Mouse (Mus musculus) midbrain, embryonic 13.5 days (tissue): ENCODE measurements around the gene Pou3f4. TPM values are rescaled to one million over a fixed set of nuclear protein-coding genes. Genes with fewer than 3 reads are reported as not detected.
"Not testable (repeated sequence)": the region's sequence is repeated elsewhere in the genome, so short reads cannot be mapped to it uniquely, and the experiment has no call there.

Source experiments
- ATAC-seq: fragments of 200-750 bp; cut with Nextera tagmentation; 2 replicates; pipeline ENCODE4 v1.8.0; 2017; ENCODE audit warnings: mild to moderate bottlenecking, moderate TSS enrichment, moderate library complexity
- H3K27ac ChIP-seq: fragments of 300-500 bp; sonication (generic); 2 replicates; pipeline ENCODE4 v1.5.1; 2015; ENCODE audit warnings: inconsistent platforms, mild to moderate bottlenecking, moderate library complexity
- H3K27me3 ChIP-seq: fragments of 300-500 bp; sonication (generic); 2 replicates; pipeline ENCODE4 v1.6.1; 2015; ENCODE audit warnings: mild to moderate bottlenecking, inconsistent platforms
- H3K36me3 ChIP-seq: fragments of 300-500 bp; sonication (generic); 2 replicates; pipeline ENCODE4 v1.6.1; 2015; ENCODE audit warnings: mild to moderate bottlenecking, inconsistent platforms
- H3K4me1 ChIP-seq: fragments of 300-500 bp; sonication (generic); replicated peaks from 2 replicates; pipeline ENCODE4 v1.6.1; 2015; ENCODE audit warnings: inconsistent platforms
- H3K4me2 ChIP-seq: fragments of 300-500 bp; sonication (generic); replicated peaks from 2 replicates; pipeline ENCODE4 v1.6.1; 2015; ENCODE audit warnings: moderate library complexity, mild to moderate bottlenecking, inconsistent platforms
- H3K4me3 ChIP-seq: fragments of 300-500 bp; sonication (generic); replicated peaks from 2 replicates; pipeline ENCODE4 v1.5.1; 2015; ENCODE audit warnings: mild to moderate bottlenecking, inconsistent platforms
- H3K9ac ChIP-seq: fragments of 300-500 bp; sonication (generic); replicated peaks from 2 replicates; pipeline ENCODE4 v1.6.1; 2015; ENCODE audit warnings: mild to moderate bottlenecking, inconsistent platforms
- H3K9me3 ChIP-seq: fragments of 300-500 bp; sonication (generic); 2 replicates; pipeline ENCODE4 v1.6.1; 2016; ENCODE audit warnings: mild to moderate bottlenecking, inconsistent platforms
- WGBS: fragments of 180-500 bp; shearing (Covaris S2); methylation state at CpG from one replicate; pipeline ENCODE4 v1.1.7; 2015; 5-methylcytosine and 5-hydroxymethylcytosine counted together
- polyA plus RNA-seq: library from polyadenylated mRNA; unstranded; fragments of >200 nt; fragmentation: Nextera tagmentation; extraction: Ambion mirVana; gene quantifications from 2 replicates; pipeline ENCODE4 v1.2.1, GENCODE M21; 2015

Pou3f4 gene
- 45.8 and 47.2 TPM in 2 replicates for polyA plus RNA-seq

GRCm38 (mm10) chrX:110814151-110814571 lies at the start of gene Pou3f4:
Gene Pou3f4 (plus strand): TSS chrX:110814280.
- H3K4me2 ChIP-seq = peak within 1 kb of the TSS; percentile 58
- peak within 1 kb of the TSS; percentile 92 for H3K27ac ChIP-seq
- WGBS = 14% methylated on average over 20 of the region's 20 CpGs
- H3K4me3 ChIP-seq = peak within 1 kb of the TSS; percentile 64
- no peaks in the 10 kb centered on the region; the same call in 1 of the 2 replicates for H3K4me1 ChIP-seq
- H3K27me3 ChIP-seq = no peaks in the 10 kb centered on the region
- H3K9ac ChIP-seq = peak within 1 kb of the TSS; percentile 87
- H3K36me3 ChIP-seq = no peaks in the 10 kb centered on the region
- ATAC-seq = peak; percentile 94
- H3K9me3 ChIP-seq = no peaks in the 10 kb centered on the region

DNA sequence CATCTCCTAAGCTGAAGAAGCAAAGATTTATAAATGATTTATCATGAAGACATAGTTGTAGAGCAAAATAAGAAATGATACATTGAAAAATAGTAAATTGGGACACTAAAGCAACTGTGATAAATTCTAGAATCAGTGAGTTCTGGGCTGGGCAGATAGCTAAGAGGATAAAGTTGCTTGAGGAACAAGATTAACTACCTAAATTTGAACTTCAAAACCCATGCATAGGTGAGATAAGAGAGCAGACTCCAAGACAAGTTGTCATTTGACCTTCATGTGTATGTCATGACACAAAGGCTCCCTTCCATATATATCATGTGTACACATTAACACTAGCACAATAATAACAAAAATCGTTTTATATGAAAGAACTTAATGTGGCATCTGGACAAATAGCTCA lies 48.1 kb upstream of the Pou3f4 start:
- Histone ChIP-seq H3K9ac (no peak overlapping the region), H3K27me3 (no peaks in the 10 kb centered on the region), H3K36me3 (no peaks in the 10 kb centered on the region), H3K4me2 (no peak overlapping the region), H3K4me3 (no peak overlapping the region), H3K9me3 (no peaks in the 10 kb centered on the region), H3K27ac (no peak overlapping the region), H3K4me1 (no peaks in the 10 kb centered on the region)
- 72% methylated on average over 1 of the region's 1 CpGs for WGBS
- ATAC-seq = no peak

GRCm38 (mm10) chrX:110774807-110775206 lies 39.3 kb upstream of the Pou3f4 start:
- not testable (repeated sequence) for H3K4me2 ChIP-seq, H3K4me3 ChIP-seq, H3K4me1 ChIP-seq, H3K9me3 ChIP-seq, ATAC-seq, H3K27me3 ChIP-seq, H3K9ac ChIP-seq, H3K27ac ChIP-seq, H3K36me3 ChIP-seq

- Histone ChIP-seq H3K27ac (0 out of 2 replicates have a peak overlapping the region, but pooled peaks have one; percentile 14), H3K4me1 (0 out of 2 replicates have a peak, but pooled peaks cover 7% of the 10 kb centered on the region), H3K9me3 (no peaks in the 10 kb centered on the region), H3K4me2 (no peak overlapping the region), H3K4me3 (no peak overlapping the region), H3K9ac (no peak overlapping the region), H3K27me3 (no peaks in the 10 kb centered on the region), H3K36me3 (no peaks in the 10 kb centered on the region)
- 37% methylated on average over 2 of the region's 2 CpGs for WGBS
- peak; percentile 98 for ATAC-seq
Measured at GRCm38 (mm10) chrX:110802502-110802901, 11.6 kb upstream of the Pou3f4 start.

- H3K27ac ChIP-seq = peak overlapping the region; percentile 87
- H3K4me3 ChIP-seq = peak overlapping the region; percentile 64
- peak; percentile 16; the same call in 1 of the 2 replicates for ATAC-seq
- H3K27me3 ChIP-seq = no peaks in the 10 kb centered on the region
- no peaks in the 10 kb centered on the region for H3K36me3 ChIP-seq
- 17% methylated on average over 4 of the region's 4 CpGs for WGBS
- H3K4me2 ChIP-seq = peak overlapping the region; percentile 49
- H3K4me1 ChIP-seq = peaks cover 4% of the 10 kb centered on the region; the same call in 1 of the 2 replicates
- H3K9me3 ChIP-seq = no peaks in the 10 kb centered on the region
- peak overlapping the region; percentile 51; the same call in 1 of the 2 replicates for H3K9ac ChIP-seq
Measured at GRCm38 (mm10) chrX:110810001-110810578, 4.0 kb upstream of the Pou3f4 start.

- Histone ChIP-seq H3K36me3 (no peaks in the 10 kb centered on the region), H3K9ac (peak overlapping the region; percentile 51), H3K4me2 (peak overlapping the region; percentile 49), H3K27ac (peak overlapping the region; percentile 87), H3K4me3 (peak overlapping the region; percentile 64), H3K9me3 (no peaks in the 10 kb centered on the region), H3K27me3 (no peaks in the 10 kb centered on the region), H3K4me1 (peaks cover 4% of the 10 kb centered on the region; the same call in 1 of the 2 replicates)
- 25% methylated on average over 5 of the region's 5 CpGs for WGBS
- peak; percentile 21 for ATAC-seq
Measured at GRCm38 (mm10) chrX:110810753-110811506, 3.1 kb upstream of the Pou3f4 start.

DNA sequence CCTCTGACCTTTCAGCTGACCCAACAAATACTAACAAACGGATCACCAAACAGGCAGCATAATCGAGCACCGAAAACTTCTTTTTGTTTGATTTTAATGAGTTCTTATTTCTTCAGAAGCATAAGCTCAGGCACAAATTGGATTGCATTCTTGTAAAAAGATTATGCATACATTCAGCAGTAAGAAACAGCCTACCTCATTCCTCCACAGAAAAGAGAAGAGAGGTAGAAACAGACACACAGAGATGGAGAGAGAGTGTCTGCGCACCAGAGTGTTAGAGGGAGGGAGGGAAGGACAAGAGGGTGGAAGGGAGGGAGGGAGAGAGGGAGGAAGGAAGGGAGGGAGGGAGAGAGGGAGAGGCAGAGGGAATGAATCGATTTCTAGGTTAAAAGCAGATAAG lies 2.0 kb upstream of the Pou3f4 start:
- H3K27ac ChIP-seq = peak overlapping the region; percentile 87
- no peaks in the 10 kb centered on the region for H3K27me3 ChIP-seq
- no peak for ATAC-seq
- H3K4me2 ChIP-seq = peak overlapping the region; percentile 49
- 18% methylated on average over 5 of the region's 5 CpGs for WGBS
- H3K4me1 ChIP-seq = peaks cover 4% of the 10 kb centered on the region; the same call in 1 of the 2 replicates
- H3K4me3 ChIP-seq = peak overlapping the region; percentile 64
- H3K36me3 ChIP-seq = no peaks in the 10 kb centered on the region
- H3K9ac ChIP-seq = peak overlapping the region; percentile 61
- no peaks in the 10 kb centered on the region for H3K9me3 ChIP-seq

- Histone ChIP-seq H3K36me3 (no peaks in the 10 kb centered on the region), H3K27ac (peak overlapping the region; percentile 88), H3K9ac (peak overlapping the region; percentile 51), H3K4me1 (no peaks in the 10 kb centered on the region; the same call in 1 of the 2 replicates), H3K27me3 (no peaks in the 10 kb centered on the region), H3K4me3 (peak overlapping the region; percentile 64), H3K4me2 (peak overlapping the region; percentile 58), H3K9me3 (no peaks in the 10 kb centered on the region)
- WGBS = 23% methylated on average over 5 of the region's 5 CpGs
- no peak for ATAC-seq
Measured at GRCm38 (mm10) chrX:110813401-110813800, 679 bp upstream of the Pou3f4 start.

DNA sequence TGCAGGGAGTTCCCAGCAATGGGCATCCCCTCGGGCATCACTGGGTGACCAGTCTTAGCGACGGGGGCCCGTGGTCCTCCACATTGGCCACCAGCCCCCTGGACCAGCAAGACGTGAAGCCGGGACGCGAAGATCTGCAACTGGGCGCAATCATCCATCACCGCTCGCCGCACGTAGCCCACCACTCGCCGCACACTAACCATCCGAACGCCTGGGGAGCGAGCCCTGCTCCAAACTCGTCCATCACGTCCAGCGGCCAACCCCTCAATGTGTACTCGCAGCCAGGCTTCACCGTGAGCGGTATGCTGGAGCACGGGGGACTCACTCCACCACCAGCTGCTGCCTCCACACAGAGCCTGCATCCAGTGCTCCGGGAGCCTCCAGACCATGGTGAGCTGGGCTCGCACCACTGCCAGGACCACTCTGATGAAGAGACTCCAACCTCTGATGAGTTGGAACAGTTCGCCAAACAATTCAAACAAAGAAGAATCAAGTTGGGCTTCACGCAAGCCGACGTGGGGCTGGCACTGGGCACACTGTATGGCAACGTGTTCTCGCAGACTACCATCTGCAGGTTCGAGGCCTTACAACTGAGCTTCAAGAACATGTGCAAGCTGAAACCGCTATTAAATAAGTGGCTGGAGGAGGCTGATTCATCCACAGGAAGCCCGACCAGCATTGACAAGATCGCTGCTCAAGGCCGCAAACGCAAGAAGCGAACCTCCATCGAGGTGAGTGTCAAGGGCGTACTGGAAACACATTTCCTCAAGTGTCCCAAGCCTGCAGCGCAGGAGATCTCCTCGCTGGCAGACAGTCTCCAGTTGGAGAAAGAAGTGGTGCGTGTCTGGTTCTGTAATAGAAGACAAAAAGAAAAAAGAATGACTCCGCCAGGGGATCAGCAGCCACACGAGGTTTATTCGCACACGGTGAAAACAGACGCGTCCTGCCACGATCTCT lies 790 bp downstream of the Pou3f4 start:
- Histone ChIP-seq H3K27ac (peak overlapping the region; percentile 92), H3K9me3 (no peaks in the 10 kb centered on the region), H3K4me3 (peak overlapping the region; percentile 64), H3K4me2 (peak overlapping the region; percentile 58), H3K36me3 (no peaks in the 10 kb centered on the region), H3K9ac (peak overlapping the region; percentile 87), H3K4me1 (no peaks in the 10 kb centered on the region; the same call in 1 of the 2 replicates), H3K27me3 (no peaks in the 10 kb centered on the region)
- WGBS = 26% methylated on average over 52 of the region's 52 CpGs
- ATAC-seq = peak; percentile 22; the same call in 1 of the 2 replicates

DNA sequence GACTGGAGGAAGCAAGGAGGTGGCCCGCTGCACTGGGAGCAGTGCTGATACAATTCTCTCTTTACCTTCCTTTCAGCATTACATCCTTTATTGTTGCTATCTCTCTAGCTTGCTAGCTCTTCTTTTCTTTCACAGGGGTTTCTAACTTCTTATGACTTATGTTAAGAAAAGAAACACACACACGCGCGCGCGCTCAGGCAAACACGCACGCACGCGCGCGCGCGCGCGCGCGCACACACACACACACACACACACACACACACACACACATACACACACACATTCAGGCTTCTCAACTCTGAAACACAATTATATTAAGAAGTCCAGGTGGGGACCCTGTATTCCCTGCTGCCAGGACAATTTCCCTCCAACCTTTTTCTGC lies 1.5 kb downstream of the Pou3f4 start:
- H3K4me3 ChIP-seq = peak overlapping the region; percentile 64
- H3K4me1 ChIP-seq = no peaks in the 10 kb centered on the region; the same call in 1 of the 2 replicates
- peak overlapping the region; percentile 87 for H3K9ac ChIP-seq
- H3K9me3 ChIP-seq = no peaks in the 10 kb centered on the region
- no peaks in the 10 kb centered on the region for H3K27me3 ChIP-seq
- peak overlapping the region; percentile 92 for H3K27ac ChIP-seq
- peak overlapping the region; percentile 58 for H3K4me2 ChIP-seq
- H3K36me3 ChIP-seq = no peaks in the 10 kb centered on the region
- ATAC-seq = no peak
- 55% methylated on average over 8 of the region's 18 CpGs for WGBS

DNA sequence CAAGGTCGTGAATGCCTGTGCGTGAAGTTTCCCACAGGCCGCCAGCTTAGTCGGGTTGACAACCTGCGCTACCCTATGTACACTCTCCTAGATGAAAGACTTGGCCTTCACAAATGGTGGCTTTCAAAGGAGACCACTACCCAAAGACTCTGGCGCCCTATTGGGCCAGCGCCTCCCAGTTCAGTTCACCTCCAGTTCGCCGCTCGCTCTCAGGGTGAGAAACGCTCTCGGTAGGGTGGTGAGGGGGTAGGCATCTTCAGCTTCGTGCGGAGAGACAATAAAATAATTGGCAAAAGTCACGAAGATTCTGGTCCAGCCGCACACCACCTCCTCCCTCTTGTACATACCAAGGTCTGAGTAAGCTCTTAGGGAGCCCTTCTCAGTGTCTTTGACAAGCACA lies 2.5 kb downstream of the Pou3f4 start:
- no peak for ATAC-seq
- no peaks in the 10 kb centered on the region for H3K36me3 ChIP-seq
- H3K27me3 ChIP-seq = no peaks in the 10 kb centered on the region
- no peaks in the 10 kb centered on the region for H3K4me1 ChIP-seq
- H3K9me3 ChIP-seq = no peaks in the 10 kb centered on the region
- peak overlapping the region; percentile 58 for H3K4me2 ChIP-seq
- 19% methylated on average over 16 of the region's 16 CpGs for WGBS
- H3K27ac ChIP-seq = peak overlapping the region; percentile 92
- H3K4me3 ChIP-seq = peak overlapping the region; percentile 64
- H3K9ac ChIP-seq = peak overlapping the region; percentile 87
